Mouse (Mus musculus) inflammation-experienced regulatory T-cells, adult 6 months (primary cell): ENCODE data around the gene Dzank1. TPM values are rescaled to one million over a fixed set of nuclear protein-coding genes. Genes with fewer than 3 reads are reported as not detected.

Source experiments
- ATAC-seq: one replicate; pipeline ENCODE4 v1.8.0; 2017
- polyA plus RNA-seq, 3 experiments: library from polyadenylated mRNA; unstranded; fragments of 100-300 nt; shearing (Covaris generic); gene quantifications; one replicate each; pipeline ENCODE4 v1.2.1; 2017

Gene Dzank1
- polyA plus RNA-seq = 1 to 10 TPM in 1 of 3 experiments, under 1 TPM in 1, not detected in 1; 0.08 to 1.0 TPM

GRCm38 (mm10) chr2:144526981-144527820 lies at the start of gene Dzank1, which contains the start of gene Polr3f:
Dzank1 (minus strand) TSS chr2:144527414.
Polr3f (plus strand) TSS chr2:144527718.
- ATAC-seq = peak; percentile 98

- ATAC-seq = peak; percentile 96
These were observed 28.8 kb upstream of the Dzank1 start, which contains the start of gene Sec23b for GRCm38 (mm10) chr2:144555820-144556552. Sec23b (plus strand) TSS chr2:144556229.

DNA sequence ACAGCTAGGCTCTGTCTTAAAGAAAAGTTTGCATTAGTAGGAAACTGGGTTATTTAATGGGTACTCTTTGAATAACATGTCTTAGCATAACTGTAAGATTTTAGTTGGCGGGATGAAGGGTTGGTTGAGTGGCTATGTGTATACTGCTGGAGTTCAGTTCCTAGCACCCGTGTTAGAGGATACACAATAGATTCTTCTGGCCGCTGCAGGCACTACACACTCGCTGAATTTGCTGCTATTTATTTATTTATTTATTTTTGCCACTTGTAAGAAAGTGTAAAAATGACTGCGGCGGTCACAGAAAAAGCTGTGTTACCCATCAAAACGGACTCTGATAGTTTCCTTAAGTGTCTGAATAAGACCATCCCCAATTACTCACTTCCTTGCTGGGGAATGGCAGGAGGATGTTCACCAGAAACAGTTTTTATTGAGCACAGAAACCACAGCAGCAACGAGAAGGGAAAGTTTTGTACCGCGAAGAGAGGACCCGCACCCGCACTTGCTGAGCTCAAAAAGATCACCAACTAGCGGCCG lies 28.1 kb upstream of the Dzank1 start:
- peak; percentile 26 for ATAC-seq

GRCm38 (mm10) chr2:144553905-144554304 lies 26.7 kb upstream of the Dzank1 start:
- ATAC-seq = no peak

DNA sequence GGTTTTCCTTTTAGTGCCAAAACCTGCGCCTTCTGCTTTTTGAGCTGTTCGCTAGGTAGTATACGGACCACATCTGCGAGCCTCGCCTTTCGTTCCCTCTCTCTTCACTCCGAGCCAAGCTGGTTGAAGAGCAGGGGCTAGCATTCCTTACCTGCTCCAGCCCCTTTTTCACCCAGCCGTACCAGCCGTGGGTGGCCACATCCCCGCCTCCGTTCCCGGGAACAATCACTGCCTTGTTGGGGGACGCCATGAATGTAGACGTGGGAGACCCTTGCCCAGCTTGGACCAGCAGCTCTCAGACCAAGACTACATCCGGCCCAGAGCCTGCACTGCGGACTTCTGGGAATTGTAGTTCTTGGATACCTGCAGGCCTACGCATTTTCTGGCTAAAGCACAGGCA lies 23.3 kb upstream of the Dzank1 start, which contains the start of gene Rbbp9:
TSS of gene Rbbp9 (minus strand) at position 341 of the 400 bp plus-strand sequence.
- peak; percentile 78 for ATAC-seq

DNA sequence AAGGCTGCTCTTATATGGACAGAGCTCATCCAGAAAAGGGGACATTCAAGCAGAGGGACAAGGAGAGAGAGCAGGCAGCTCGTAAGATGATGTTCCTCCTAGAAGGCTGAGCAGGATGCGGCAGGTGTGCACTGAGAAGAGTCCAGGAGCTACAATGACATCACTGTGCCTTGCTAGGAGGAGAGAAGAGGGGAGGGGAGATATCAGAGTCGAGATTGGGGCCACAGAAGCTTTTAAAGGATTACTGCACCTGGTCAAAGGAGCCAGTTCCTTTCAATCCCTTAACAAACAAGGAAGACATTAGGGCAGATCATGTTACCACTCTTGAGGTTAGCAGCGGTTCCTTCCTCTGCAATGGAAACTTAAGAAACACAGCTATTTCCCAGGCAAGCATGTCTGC lies 20.3 kb upstream of the Dzank1 start:
- ATAC-seq = no peak

GRCm38 (mm10) chr2:144545481-144545880 lies 18.3 kb upstream of the Dzank1 start:
- ATAC-seq = no peak

DNA sequence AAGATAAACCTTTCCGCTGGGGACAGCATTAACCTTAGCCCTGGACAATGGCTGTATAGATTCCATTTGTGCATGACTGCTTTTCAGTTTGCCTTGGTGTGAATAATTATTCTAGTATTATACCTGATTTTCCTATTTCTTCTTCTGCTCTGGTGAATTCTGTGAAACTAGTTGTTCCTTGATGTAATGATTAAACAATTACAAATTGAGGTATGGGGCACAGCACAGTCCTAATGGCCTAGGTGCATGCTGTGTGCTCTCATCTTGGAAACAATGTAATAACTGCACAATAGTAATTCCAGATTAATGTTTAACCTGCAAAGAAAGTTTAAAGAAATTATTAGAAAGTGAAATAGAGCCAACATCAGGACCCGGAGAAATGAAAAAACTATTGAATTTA lies 17.8 kb upstream of the Dzank1 start:
- no peak for ATAC-seq

GRCm38 (mm10) chr2:144544630-144545029 lies 17.4 kb upstream of the Dzank1 start:
- no peak for ATAC-seq

DNA sequence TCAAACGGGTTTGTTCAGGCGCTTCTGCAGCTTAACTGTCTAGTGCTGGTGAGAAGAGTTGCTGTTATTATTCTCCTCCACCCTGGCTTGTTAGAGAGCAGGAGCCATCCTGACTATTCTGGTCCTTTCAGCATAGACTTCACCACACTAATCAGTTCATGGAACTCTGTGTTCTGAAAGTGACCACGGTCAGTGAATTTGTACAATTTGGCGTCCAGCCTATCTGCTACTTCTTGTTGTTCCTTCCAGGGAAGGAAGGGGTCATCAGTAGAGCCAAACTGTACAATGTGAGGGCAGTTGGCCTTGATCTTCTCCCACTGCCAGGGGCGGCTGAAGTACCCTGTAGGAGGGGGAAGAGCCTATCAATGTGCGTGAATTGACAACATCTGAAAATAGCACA lies 16.5 kb upstream of the Dzank1 start:
- ATAC-seq = no peak

- no peak for ATAC-seq
These were observed 14.0 kb upstream of the Dzank1 start for GRCm38 (mm10) chr2:144541246-144541645.

DNA sequence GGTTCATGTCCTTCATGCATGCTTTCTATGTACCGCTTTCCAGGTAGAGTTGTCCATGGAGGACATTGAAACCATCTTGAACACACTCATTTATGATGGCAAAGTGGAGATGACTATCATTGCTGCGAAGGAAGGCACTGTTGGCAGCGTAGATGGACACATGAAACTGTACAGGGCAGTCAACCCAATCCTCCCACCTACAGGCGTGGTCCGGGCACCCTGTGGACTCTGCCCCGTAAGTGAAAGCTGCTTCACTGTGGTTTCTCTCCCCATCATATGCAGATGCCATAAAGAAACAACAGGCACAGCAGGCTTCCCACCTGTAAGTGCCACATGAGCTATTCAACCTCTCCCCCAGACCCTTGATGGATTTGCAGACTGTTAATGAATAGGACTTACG lies 9.9 kb upstream of the Dzank1 start:
- ATAC-seq = no peak

- peak; percentile 8 for ATAC-seq
These were observed 584 bp upstream of the Dzank1 start for GRCm38 (mm10) chr2:144527821-144528174.

- ATAC-seq = no peak
These were observed 1.4 kb downstream of the Dzank1 start for GRCm38 (mm10) chr2:144525856-144526255.

DNA sequence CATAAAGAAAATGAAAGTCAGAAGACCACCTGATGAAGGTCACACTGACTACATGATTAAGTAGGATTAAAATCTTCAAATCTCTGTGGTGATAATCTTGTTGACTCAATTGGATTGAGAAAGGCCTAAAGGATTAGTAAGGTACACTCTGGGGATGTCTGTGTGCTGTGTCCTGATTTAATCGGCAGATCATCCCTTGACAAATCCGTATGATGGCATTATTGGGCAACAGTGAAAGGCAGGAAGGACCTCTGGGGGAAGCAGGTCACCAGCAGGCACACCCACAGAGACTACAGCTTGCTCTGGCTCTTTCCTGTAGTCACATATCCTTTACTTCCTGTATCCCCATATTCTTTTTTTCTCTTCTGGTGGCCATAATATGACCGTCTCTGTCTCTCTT lies 7.4 kb downstream of the Dzank1 start:
- no peak for ATAC-seq

GRCm38 (mm10) chr2:144514619-144515018 lies 12.6 kb downstream of the Dzank1 start:
- ATAC-seq = no peak

DNA sequence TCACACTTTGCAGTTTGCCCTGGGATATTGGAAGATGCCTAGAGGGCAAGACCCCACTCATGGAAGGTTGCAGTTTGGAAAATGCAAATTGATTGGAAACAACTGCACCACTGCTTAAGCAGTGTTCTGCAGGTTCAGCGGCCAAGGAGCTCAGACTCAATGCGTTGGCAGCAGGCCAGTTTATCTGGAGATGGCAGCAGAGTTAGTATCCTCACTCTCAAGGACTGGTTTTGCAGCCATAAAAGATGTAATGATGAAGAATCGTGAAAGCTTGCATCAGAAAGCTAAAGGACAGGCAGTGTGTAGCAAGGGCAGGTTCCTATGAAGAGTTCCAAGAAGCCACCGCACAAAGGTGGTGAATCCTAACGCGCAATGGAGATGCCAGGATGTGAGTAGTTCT lies 25.1 kb downstream of the Dzank1 start:
- no peak for ATAC-seq

DNA sequence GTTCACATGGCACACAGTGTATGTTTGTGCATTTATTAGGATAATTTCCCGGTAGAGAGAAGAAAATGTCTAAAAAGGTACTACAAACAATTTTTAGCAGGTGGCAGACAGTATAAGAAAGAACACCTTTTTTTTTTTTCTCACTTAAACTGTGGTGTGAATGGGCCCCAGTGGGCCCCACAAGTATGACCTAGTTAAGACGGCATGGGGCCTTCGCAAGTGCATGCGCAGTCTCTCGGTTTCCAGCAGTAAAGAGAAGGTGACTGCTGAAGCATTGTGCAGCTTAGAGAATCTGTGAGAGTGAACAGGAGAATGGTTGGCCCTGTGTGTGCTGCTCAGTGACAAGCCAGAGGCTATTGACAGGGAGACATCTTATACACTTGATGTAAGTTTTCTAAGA lies 37.9 kb downstream of the Dzank1 start:
- ATAC-seq = no peak

GRCm38 (mm10) chr2:144487476-144487875 lies 39.7 kb downstream of the Dzank1 start:
- ATAC-seq = no peak

DNA sequence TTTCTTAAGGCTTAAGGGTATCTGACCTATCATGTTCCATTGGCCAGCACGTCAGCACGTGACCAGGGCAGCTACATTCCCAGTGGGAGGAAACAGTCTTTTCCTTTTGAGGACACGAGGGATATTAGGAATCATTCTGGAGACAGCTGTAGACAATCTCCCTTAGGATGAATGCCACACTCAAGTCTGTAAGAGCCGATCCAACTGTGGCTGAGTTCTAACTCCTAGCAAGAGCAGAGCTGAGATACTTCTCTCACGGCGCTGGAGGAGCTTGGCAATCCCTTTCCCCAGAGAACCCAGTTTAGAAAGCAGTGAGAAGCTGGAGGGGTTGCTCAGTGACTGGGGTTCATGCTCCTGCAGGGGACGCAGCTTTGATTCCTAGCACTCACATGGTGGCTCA lies 41.8 kb downstream of the Dzank1 start:
- no peak for ATAC-seq

DNA sequence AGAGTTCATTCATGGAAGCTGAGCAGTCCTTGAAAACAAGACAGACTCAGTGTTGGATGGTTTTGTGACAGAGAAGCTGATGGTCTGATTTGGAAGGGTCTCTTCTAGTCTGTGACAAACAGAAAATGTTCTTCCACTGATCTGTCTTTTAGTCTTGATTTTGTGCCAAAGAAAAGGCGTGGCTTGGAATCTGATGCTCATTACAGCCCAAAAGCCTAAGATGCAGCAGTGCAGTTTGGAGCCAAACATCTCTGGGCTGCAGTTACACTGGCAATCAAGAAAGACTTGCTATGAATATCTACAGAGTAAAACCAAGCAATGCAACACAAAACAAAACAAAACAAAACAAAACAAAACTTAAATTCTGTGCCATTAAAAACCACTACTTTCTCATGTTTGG lies 43.1 kb downstream of the Dzank1 start:
- no peak for ATAC-seq

GRCm38 (mm10) chr2:144479421-144479820 lies 47.8 kb downstream of the Dzank1 start:
- ATAC-seq = no peak

DNA sequence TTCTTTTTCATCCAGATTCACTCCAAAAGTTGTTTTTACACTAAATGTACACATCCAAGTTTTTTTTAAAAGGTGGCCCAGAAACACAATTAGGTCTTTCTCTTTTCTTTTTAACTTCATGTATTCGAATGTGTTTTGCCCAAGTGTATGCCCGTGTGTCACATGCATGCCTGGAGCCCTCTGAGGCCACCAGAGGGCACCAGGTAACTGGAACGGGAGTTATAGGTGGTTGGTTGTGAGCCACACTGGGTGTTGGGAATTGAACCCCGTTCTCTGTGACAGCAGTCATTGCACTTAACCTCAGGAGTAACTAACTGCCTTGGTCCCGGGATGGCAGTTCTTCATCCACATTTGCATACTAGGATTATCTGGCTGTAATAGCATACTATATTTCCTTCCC lies 60.0 kb downstream of the Dzank1 start:
- ATAC-seq = no peak
